Mouse (Mus musculus) CH12.LX (cell line): ENCODE measurements around the gene Hes3.

Experiments
- CHD2 ChIP-seq: IDR thresholded peaks from 2 replicates; pipeline ENCODE4 v1.6.1; 2011; ENCODE audit warnings: low read length, improper control_type of control experiment
- CTCF ChIP-seq, 2 experiments: IDR thresholded peaks in 1 of 2; conservative IDR thresholded peaks in 1 of 2; 2 replicates each; pipeline ENCODE4 v1.5.1; 2011 to 2012; ENCODE audit warnings: low read depth in 2 of 2, low read length in 2 of 2, improper control_type of control experiment in 1 of 2, inconsistent platforms in 1 of 2, mild to moderate bottlenecking in 1 of 2, moderate library complexity in 1 of 2
- MAFK ChIP-seq: IDR thresholded peaks from 2 replicates; pipeline ENCODE4 v1.6.1; 2011; ENCODE audit warnings: low read length, improper control_type of control experiment; ENCODE audit not compliant: insufficient replicate concordance
- POLR2A ChIP-seq: IDR thresholded peaks from 2 replicates; pipeline ENCODE4 v1.6.1; 2011; ENCODE audit warnings: low read depth, mild to moderate bottlenecking, improper control_type of control experiment, low read length
- TCF12 ChIP-seq: IDR thresholded peaks from 2 replicates; pipeline ENCODE4 v1.6.1; 2014; ENCODE audit warnings: low read depth, mild to moderate bottlenecking, inconsistent platforms, low read length, improper control_type of control experiment
- ZMIZ1 ChIP-seq: IDR thresholded peaks from 2 replicates; pipeline ENCODE4 v1.6.1; 2012; ENCODE audit warnings: low read depth, mild to moderate bottlenecking, inconsistent platforms, low read length, improper control_type of control experiment

DNA sequence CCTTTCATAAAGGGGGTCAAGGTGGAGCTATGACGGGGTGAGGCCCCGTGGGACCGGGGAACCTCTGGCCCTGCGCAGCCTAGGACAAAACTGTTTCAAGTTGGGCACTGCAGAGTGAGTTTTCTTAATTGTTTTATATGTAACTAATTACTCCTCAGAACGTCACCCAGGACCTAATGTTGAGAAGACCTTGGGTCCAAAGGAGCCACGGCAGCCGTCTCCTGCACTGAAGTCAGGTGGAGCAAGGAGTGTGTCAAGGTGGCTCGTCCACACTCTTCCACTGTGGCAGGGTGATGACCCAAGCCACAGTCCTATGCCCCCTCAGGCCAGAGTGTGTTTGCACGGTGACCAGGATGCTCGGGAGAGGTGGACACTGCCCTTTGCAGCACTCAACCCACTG lies 11.7 kb upstream of the Hes3 start:
- no peak for TF ChIP-seq POLR2A
- TF ChIP-seq MAFK: no peak
- no peak for TF ChIP-seq CTCF (conservative IDR thresholded peaks at IDR 0.05 in 1 of 2, IDR thresholded peaks at IDR 0.05 in 1 of 2; ENCODE audit: low read depth in 2 of 2, low read length in 2 of 2)
- no peak for TF ChIP-seq CHD2
- TF ChIP-seq ZMIZ1: no peak
- no peak for TF ChIP-seq TCF12
